Mouse (Mus musculus): ENCODE measurements around the gene St6galnac3.
A peak's percentile ranks its signal among the peaks of the same experiment; 100 is the strongest.

St6galnac3 gene

GRCm38 (mm10) chr3:153287564-153287963, 437.4 kb downstream of the St6galnac3 start:
- no peak for DNase-seq (ENCODE audit: low spot score in 2 of 2)

GRCm38 (mm10) chr3:153287081-153287480, 437.9 kb downstream of the St6galnac3 start:
- no peak for DNase-seq (ENCODE audit: low spot score in 2 of 2)

GRCm38 (mm10) chr3:153282123-153282765, 442.7 kb downstream of the St6galnac3 start:
- DNase-seq (ENCODE audit: low spot score in 2 of 2), result no peak

- no peak for DNase-seq (ENCODE audit: low spot score in 2 of 2)
These were observed 446.7 kb downstream of the St6galnac3 start for GRCm38 (mm10) chr3:153278249-153278648.

- no peak for DNase-seq (ENCODE audit: low spot score in 2 of 2)
These were observed 447.5 kb downstream of the St6galnac3 start for GRCm38 (mm10) chr3:153277389-153277999.

GRCm38 (mm10) chr3:153276830-153277388, 448.1 kb downstream of the St6galnac3 start:
- no peak for DNase-seq (ENCODE audit: low spot score in 2 of 2)

GRCm38 (mm10) chr3:153276101-153276829, 448.7 kb downstream of the St6galnac3 start:
- no peak for DNase-seq (ENCODE audit: low spot score in 2 of 2)

GRCm38 (mm10) chr3:153272241-153272640, 452.7 kb downstream of the St6galnac3 start:
- DNase-seq (ENCODE audit: low spot score in 2 of 2), result no peak

- DNase-seq (ENCODE audit: low spot score in 2 of 2), result no peak
These were observed 457.6 kb downstream of the St6galnac3 start for GRCm38 (mm10) chr3:153267397-153267796.

GRCm38 (mm10) chr3:153261985-153262384, 463.0 kb downstream of the St6galnac3 start:
- DNase-seq (ENCODE audit: low spot score in 2 of 2), result no peak

GRCm38 (mm10) chr3:153260225-153260933, 464.6 kb downstream of the St6galnac3 start:
- DNase-seq (ENCODE audit: low spot score in 2 of 2), result no peak

- no peak for DNase-seq (ENCODE audit: low spot score in 2 of 2)
These were observed 469.1 kb downstream of the St6galnac3 start for GRCm38 (mm10) chr3:153255910-153256309.

GRCm38 (mm10) chr3:153251653-153252052, 473.3 kb downstream of the St6galnac3 start:
- no peak for DNase-seq (ENCODE audit: low spot score in 2 of 2)

GRCm38 (mm10) chr3:153250598-153251257, 474.2 kb downstream of the St6galnac3 start:
- peak; percentile 72 to 89 for DNase-seq (ENCODE audit: low spot score in 2 of 2)

- no peak for DNase-seq (ENCODE audit: low spot score in 2 of 2)
These were observed 476.1 kb downstream of the St6galnac3 start for GRCm38 (mm10) chr3:153248866-153249265.

- DNase-seq (ENCODE audit: low spot score in 2 of 2), result no peak
These were observed 476.9 kb downstream of the St6galnac3 start for GRCm38 (mm10) chr3:153248029-153248428.

- DNase-seq (ENCODE audit: low spot score in 2 of 2), result no peak
These were observed 482.4 kb downstream of the St6galnac3 start for GRCm38 (mm10) chr3:153242524-153242923.

GRCm38 (mm10) chr3:153241134-153241533, 483.8 kb downstream of the St6galnac3 start:
- no peak for DNase-seq (ENCODE audit: low spot score in 2 of 2)

- no peak for DNase-seq (ENCODE audit: low spot score in 2 of 2)
These were observed 484.6 kb downstream of the St6galnac3 start for GRCm38 (mm10) chr3:153240366-153240765.

GRCm38 (mm10) chr3:153238381-153238780, 486.6 kb downstream of the St6galnac3 start:
- no peak for DNase-seq (ENCODE audit: low spot score in 2 of 2)

- no peak for DNase-seq (ENCODE audit: low spot score in 2 of 2)
These were observed 488.7 kb downstream of the St6galnac3 start for GRCm38 (mm10) chr3:153236262-153236661.

All from thymus, postnatal 10 days (tissue).